Mouse (Mus musculus): ENCODE data around the gene Blvrb.

DNA sequence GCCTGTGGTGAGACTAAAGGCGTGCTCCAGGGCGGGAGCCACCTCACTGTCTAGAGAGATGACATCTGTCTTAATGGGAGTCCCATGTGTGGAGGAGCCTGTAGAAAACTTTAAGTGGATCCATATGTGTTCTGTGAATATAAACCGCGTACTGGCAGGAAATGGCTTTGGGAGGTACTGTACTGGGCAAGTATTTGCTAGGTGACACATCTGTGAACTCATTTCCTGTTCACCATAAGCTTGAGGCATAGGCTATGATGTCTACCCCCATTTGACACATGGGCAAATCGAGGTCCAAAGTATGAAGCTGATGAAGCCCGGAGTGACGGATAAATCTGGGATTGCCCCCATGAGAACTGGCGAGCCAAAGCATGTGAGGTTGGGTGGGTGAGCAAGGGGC is 40.0 kb upstream of the Blvrb start:
- TF ChIP-seq POLR2A (IDR thresholded peaks at IDR 0.05; ENCODE audit: borderline replicate concordance, insufficient read depth, low read length) (no peak), CTCF (IDR thresholded peaks at IDR 0.05; ENCODE audit: borderline replicate concordance, insufficient read depth, low read depth, low read length) (no peak)

All from cerebellum, adult 2 months (tissue).